28 mouse cellular contexts compared by ENCODE assay signal in the genomic region with DNA sequence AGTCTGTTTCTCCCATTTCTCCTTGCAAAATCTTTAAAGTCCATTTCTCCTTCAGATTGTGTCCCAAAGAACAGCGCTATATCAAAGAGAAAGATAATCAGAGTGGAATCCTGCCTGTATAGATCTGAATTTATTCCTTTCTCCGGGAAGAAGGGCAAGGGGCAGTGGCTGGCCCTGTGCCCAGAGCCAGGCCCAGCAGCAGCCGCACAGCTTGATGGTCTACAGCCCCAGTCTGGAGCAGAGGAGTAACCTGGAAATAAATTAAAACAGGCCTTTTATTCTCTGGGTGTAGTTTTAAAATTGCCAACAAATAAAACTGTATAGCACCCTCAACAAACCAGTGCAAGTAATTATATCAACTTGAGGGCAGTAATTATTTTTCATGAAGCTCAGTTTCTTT.
A peak's percentile ranks its signal among the peaks of the same experiment; 100 is the strongest.
DNase-seq lines count a peak whose midpoint lies in the region; ATAC-seq and TF ChIP-seq lines count a peak whose summit lies in the region.
"Had no signal": no experiment of that assay in that cellular context is flagged by ENCODE, and none has a peak within 500 bp of the region (broad histone marks: within the 10 kb centered on the region; RNA-seq: fewer than 3 reads in every experiment).

No protein-coding gene starts in this region.

- H3K27ac ChIP-seq in hindbrain, postnatal 0 days: no peak overlapping the region
- no peak overlapping the region for H3K27ac ChIP-seq in hindbrain, embryonic 12.5 days
- H3K27ac ChIP-seq in lung, embryonic 14.5 days (ENCODE audit: low read depth): no peak overlapping the region
- H3K27ac ChIP-seq: embryonic facial prominence, embryonic 10.5 days; embryonic facial prominence, embryonic 15.5 days; forebrain, embryonic 12.5 days; heart, embryonic 15.5 days; hindbrain, embryonic 15.5 days; intestine, embryonic 15.5 days; liver, embryonic 12.5 days; macrophage; midbrain, embryonic 15.5 days; neural tube, embryonic 15.5 days; stomach, embryonic 15.5 days had no signal

- H3K36me3 ChIP-seq in hindbrain, postnatal 0 days (ENCODE audit: insufficient read depth, low read length): no peaks in the 10 kb centered on the region
- no peaks in the 10 kb centered on the region for H3K36me3 ChIP-seq in hindbrain, embryonic 12.5 days
- H3K36me3 ChIP-seq in lung, embryonic 14.5 days (ENCODE audit: insufficient read depth): no peaks in the 10 kb centered on the region
- H3K36me3 ChIP-seq: embryonic facial prominence, embryonic 10.5 days; embryonic facial prominence, embryonic 15.5 days; forebrain, embryonic 12.5 days; heart, embryonic 15.5 days; hindbrain, embryonic 15.5 days; intestine, embryonic 15.5 days; limb, embryonic 12.5 days; liver, embryonic 12.5 days; midbrain, embryonic 15.5 days; neural tube, embryonic 15.5 days; stomach, embryonic 15.5 days had no signal

- TF ChIP-seq CTCF in hindbrain, postnatal 0 days (IDR thresholded peaks at IDR 0.05; ENCODE audit: low read depth): no peak
- TF ChIP-seq CTCF in lung, embryonic 14.5 days (IDR thresholded peaks at IDR 0.05; ENCODE audit: low read depth): no peak

- H3K9ac ChIP-seq in hindbrain, postnatal 0 days (replicated peaks; ENCODE audit: low read length): no peak overlapping the region
- H3K9ac ChIP-seq in hindbrain, embryonic 12.5 days: no peak overlapping the region
- H3K9ac ChIP-seq in lung, embryonic 14.5 days: no peak overlapping the region
- H3K9ac ChIP-seq: embryonic facial prominence, embryonic 15.5 days; forebrain, embryonic 12.5 days; forebrain, postnatal 0 days; heart, embryonic 15.5 days; hindbrain, embryonic 15.5 days; intestine, embryonic 15.5 days; limb, embryonic 12.5 days; liver, embryonic 12.5 days; liver, postnatal 0 days; midbrain, embryonic 15.5 days; neural tube, embryonic 15.5 days; stomach, embryonic 15.5 days had no signal

- H3K4me3 ChIP-seq in hindbrain, postnatal 0 days (ENCODE audit: low read length): no peak overlapping the region
- no peak overlapping the region for H3K4me3 ChIP-seq in hindbrain, embryonic 12.5 days
- H3K4me3 ChIP-seq in lung, embryonic 14.5 days (ENCODE audit: low read depth, low read length): no peak overlapping the region
- H3K4me3 ChIP-seq: embryonic facial prominence, embryonic 10.5 days; embryonic facial prominence, embryonic 15.5 days; forebrain, embryonic 12.5 days; heart, embryonic 15.5 days; hindbrain, embryonic 15.5 days; intestine, embryonic 15.5 days; limb, embryonic 12.5 days; liver, embryonic 12.5 days; midbrain, embryonic 15.5 days; neural tube, embryonic 15.5 days; stomach, embryonic 15.5 days had no signal

- H3K27me3 ChIP-seq in hindbrain, postnatal 0 days (ENCODE audit: insufficient read depth, low read length): no peaks in the 10 kb centered on the region
- no peaks in the 10 kb centered on the region for H3K27me3 ChIP-seq in hindbrain, embryonic 12.5 days
- H3K27me3 ChIP-seq in lung, embryonic 14.5 days (ENCODE audit: insufficient read depth, low read length): no peaks in the 10 kb centered on the region
- H3K27me3 ChIP-seq: embryonic facial prominence, embryonic 15.5 days; forebrain, embryonic 12.5 days; heart, embryonic 15.5 days; hindbrain, embryonic 15.5 days; intestine, embryonic 15.5 days; limb, embryonic 12.5 days; liver, embryonic 12.5 days; midbrain, embryonic 15.5 days; neural tube, embryonic 15.5 days; stomach, embryonic 15.5 days had no signal

- no peak overlapping the region for H3K4me2 ChIP-seq in hindbrain, postnatal 0 days (ENCODE audit: low read depth, low read length)
- no peak overlapping the region for H3K4me2 ChIP-seq in hindbrain, embryonic 12.5 days (replicated peaks)
- no peak overlapping the region for H3K4me2 ChIP-seq in lung, embryonic 14.5 days
- H3K4me2 ChIP-seq: embryonic facial prominence, embryonic 15.5 days; forebrain, embryonic 12.5 days; heart, embryonic 15.5 days; hindbrain, embryonic 15.5 days; intestine, embryonic 15.5 days; limb, embryonic 12.5 days; liver, embryonic 12.5 days; midbrain, embryonic 15.5 days; neural tube, embryonic 15.5 days; stomach, embryonic 15.5 days had no signal

- WGBS in hindbrain, postnatal 0 days: 26% methylated on average over 3 of the region's 3 CpGs
- 75% methylated on average over 3 of the region's 3 CpGs for WGBS in hindbrain, embryonic 12.5 days
- WGBS in lung, embryonic 14.5 days: 36% methylated on average over 3 of the region's 3 CpGs

- ATAC-seq in hindbrain, postnatal 0 days: no peak
- no peak for ATAC-seq in hindbrain, embryonic 12.5 days (ENCODE audit: low FRiP score)
- ATAC-seq in lung, embryonic 14.5 days (ENCODE audit: insufficient read depth): no peak
- ATAC-seq: forebrain, postnatal 0 days; intestine, embryonic 15.5 days; liver, embryonic 12.5 days; liver, postnatal 0 days; midbrain, embryonic 15.5 days had no signal

- H3K4me1 ChIP-seq in hindbrain, postnatal 0 days (ENCODE audit: insufficient read depth, low read length): no peaks in the 10 kb centered on the region
- H3K4me1 ChIP-seq in hindbrain, embryonic 12.5 days: no peaks in the 10 kb centered on the region
- H3K4me1 ChIP-seq in lung, embryonic 14.5 days (ENCODE audit: insufficient read depth): peaks cover 9% of the 10 kb centered on the region; the same call in 1 of the 2 replicates
- H3K4me1 ChIP-seq: embryonic facial prominence, embryonic 15.5 days; forebrain, embryonic 12.5 days; hindbrain, embryonic 15.5 days; midbrain, embryonic 15.5 days had no signal

- H3K9me3 ChIP-seq in hindbrain, postnatal 0 days (ENCODE audit: low read length): no peaks in the 10 kb centered on the region
- H3K9me3 ChIP-seq in hindbrain, embryonic 12.5 days (replicated peaks): no peaks in the 10 kb centered on the region
- no peaks in the 10 kb centered on the region for H3K9me3 ChIP-seq in lung, embryonic 14.5 days (ENCODE audit: low read depth, low read length)
- H3K9me3 ChIP-seq: embryonic facial prominence, embryonic 10.5 days; embryonic facial prominence, embryonic 15.5 days; forebrain, embryonic 12.5 days; heart, embryonic 15.5 days; hindbrain, embryonic 15.5 days; intestine, embryonic 15.5 days; liver, embryonic 12.5 days; midbrain, embryonic 15.5 days; neural tube, embryonic 15.5 days; stomach, embryonic 15.5 days had no signal

- peak; percentile 35 for DNase-seq in hindbrain, postnatal 0 days (ENCODE audit: low spot score)
- DNase-seq in kidney, postnatal 14 days: peak; percentile 26
- DNase-seq in kidney, postnatal 25 days: no peak
- peak; percentile 42 for DNase-seq in lung, embryonic 14.5 days
- DNase-seq in lung, adult 18-20 months: no peak
- DNase-seq: adrenal gland, postnatal 25 days; B cell, adult 2 months; cerebellum, adult 2 months; cerebellum, postnatal 25 days; forebrain, postnatal 0 days; kidney, postnatal 36 days; lung, postnatal 10 days; retina, postnatal 1 day; right cerebral cortex, postnatal 14 days had no signal

Comparison
In these comparisons a context has a peak if more than half of its experiments do, and no peak if none do; other contexts are left out.
1. DNase-seq: peak in hindbrain, postnatal 0 days (single experiment), kidney, postnatal 14 days (single experiment) and lung, embryonic 14.5 days (single experiment); none in kidney, postnatal 25 days (0 of 2) and lung, adult 18-20 months (0 of 2).